Mouse (Mus musculus): ENCODE results near the gene Fhl1.

Gene Fhl1

GRCm38 (mm10) chrX:56753317-56754289 is 22.0 kb downstream of the Fhl1 start:
- peak; percentile 68 for DNase-seq

- peak; percentile 15 for DNase-seq
Measured at GRCm38 (mm10) chrX:56755646-56756045, 24.1 kb downstream of the Fhl1 start.

GRCm38 (mm10) chrX:56756352-56756751 is 24.8 kb downstream of the Fhl1 start:
- DNase-seq: no peak

- no peak for DNase-seq
Measured at GRCm38 (mm10) chrX:56760257-56760760, 28.7 kb downstream of the Fhl1 start.

- DNase-seq: no peak
Measured at GRCm38 (mm10) chrX:56769838-56770237, 38.3 kb downstream of the Fhl1 start.

- DNase-seq: no peak
Measured at GRCm38 (mm10) chrX:56771751-56772150, 40.2 kb downstream of the Fhl1 start.

- DNase-seq: no peak
Measured at GRCm38 (mm10) chrX:56773329-56773728, 41.7 kb downstream of the Fhl1 start.

GRCm38 (mm10) chrX:56786281-56787061 is 54.9 kb downstream of the Fhl1 start:
- no peak for DNase-seq

- DNase-seq: no peak
Measured at GRCm38 (mm10) chrX:56787486-56787885, 55.9 kb downstream of the Fhl1 start.

GRCm38 (mm10) chrX:56790591-56790990 is 59.0 kb downstream of the Fhl1 start:
- DNase-seq: no peak

GRCm38 (mm10) chrX:56791268-56791667 is 59.7 kb downstream of the Fhl1 start:
- peak; percentile 53 for DNase-seq

GRCm38 (mm10) chrX:56821765-56822603 is 90.4 kb downstream of the Fhl1 start, which contains the start of gene Map7d3:
Map7d3 (minus strand) TSS chrX:56822326.
- DNase-seq: no peak

GRCm38 (mm10) chrX:56827492-56827891 is 95.9 kb downstream of the Fhl1 start:
- no peak for DNase-seq

GRCm38 (mm10) chrX:56835842-56836241 is 104.3 kb downstream of the Fhl1 start:
- no peak for DNase-seq

GRCm38 (mm10) chrX:56839369-56839768 is 107.8 kb downstream of the Fhl1 start:
- DNase-seq: no peak

GRCm38 (mm10) chrX:56841255-56841654 is 109.7 kb downstream of the Fhl1 start:
- no peak for DNase-seq
